Mouse (Mus musculus) heart, embryonic 14.5 days (tissue): ENCODE results near the gene Zyx. TPM values are rescaled to one million over a fixed set of nuclear protein-coding genes. Genes with fewer than 3 reads are reported as not detected.

ENCODE experiments used
- ATAC-seq: fragments of 200-750 bp; cut with Nextera tagmentation; 2 replicates; pipeline ENCODE4 v1.8.0; 2017; ENCODE audit warnings: low read depth, moderate TSS enrichment; ENCODE audit not compliant: insufficient number of reproducible peaks, insufficient read depth, low FRiP score
- H3K27ac ChIP-seq, 2 experiments: fragments of 200-500 bp in 1 of 2; fragments of 300-500 bp in 1 of 2; sonication (generic) in 1 of 2; replicated peaks in 1 of 2; 2 replicates each; pipeline ENCODE4 v1.5.1; 2012 to 2014; ENCODE audit warnings: low read depth in 2 of 2, low read length in 2 of 2, control low read depth in 1 of 2, mild to moderate bottlenecking in 1 of 2, mixed read lengths in 1 of 2; ENCODE audit not compliant: control insufficient read depth in 1 of 2, insufficient read depth in 1 of 2
- H3K27me3 ChIP-seq: fragments of 300-500 bp; sonication (generic); 2 replicates; pipeline ENCODE4 v1.6.1; 2014; ENCODE audit warnings: mild to moderate bottlenecking, low read length, control low read depth; ENCODE audit not compliant: control insufficient read depth, insufficient read depth
- H3K36me3 ChIP-seq: fragments of 300-500 bp; sonication (generic); 2 replicates; pipeline ENCODE4 v1.6.1; 2014; ENCODE audit warnings: mild to moderate bottlenecking, control low read depth, low read length, mixed read lengths; ENCODE audit not compliant: control insufficient read depth, insufficient read depth
- H3K4me1 ChIP-seq, 2 experiments: fragments of 200-500 bp in 1 of 2; fragments of 300-500 bp in 1 of 2; sonication (generic) in 1 of 2; 2 replicates each; pipeline ENCODE4 v1.6.1; 2012 to 2014; ENCODE audit warnings: low read length in 2 of 2, control low read depth in 1 of 2, mixed read lengths in 1 of 2; ENCODE audit not compliant: control insufficient read depth in 2 of 2, insufficient read depth in 2 of 2
- H3K4me2 ChIP-seq: fragments of 300-500 bp; sonication (generic); 2 replicates; pipeline ENCODE4 v1.6.1; 2014; ENCODE audit warnings: mild to moderate bottlenecking, low read length
- H3K4me3 ChIP-seq, 2 experiments: fragments of 200-500 bp in 1 of 2; fragments of 300-500 bp in 1 of 2; sonication (generic) in 1 of 2; 2 replicates each; pipeline ENCODE4 v1.5.1; 2012 to 2014; ENCODE audit warnings: low read length in 2 of 2, mild to moderate bottlenecking in 2 of 2, control low read depth in 1 of 2, low read depth in 1 of 2, moderate library complexity in 1 of 2; ENCODE audit not compliant: control insufficient read depth in 1 of 2, insufficient read depth in 1 of 2
- H3K9ac ChIP-seq: fragments of 300-500 bp; sonication (generic); 2 replicates; pipeline ENCODE4 v1.6.1; 2014; ENCODE audit warnings: mild to moderate bottlenecking, low read length
- H3K9me3 ChIP-seq: fragments of 300-500 bp; sonication (generic); 2 replicates; pipeline ENCODE4 v1.6.1; 2016; ENCODE audit warnings: low read length, control low read depth; ENCODE audit not compliant: control insufficient read depth
- WGBS: fragments of 180-500 bp; shearing (Covaris S2); extraction: QIAGEN DNeasy Blood & Tissue Kit; methylation state at CpG from one replicate; pipeline ENCODE4 v1.1.7; 2014; 5-methylcytosine and 5-hydroxymethylcytosine counted together
- polyA plus RNA-seq: library from polyadenylated mRNA; unstranded; fragments of >200 nt; fragmentation: Nextera tagmentation; extraction: Ambion mirVana; gene quantifications from 2 replicates; pipeline ENCODE4 v1.2.1, GENCODE M21; 2014

The Zyx gene
- polyA plus RNA-seq, 1 experiment from 2014 or later: 173 TPM

- Histone ChIP-seq H3K4me3 (no peak overlapping the region), H3K9ac (0 out of 2 replicates have a peak overlapping the region, but pooled peaks have one; percentile 21), H3K9me3 (no peaks in the 10 kb centered on the region), H3K27ac (peak overlapping the region in 1 of 2 experiments; percentile 52; a peak in 1 of 4 replicates), H3K27me3 (no peaks in the 10 kb centered on the region), H3K36me3 (peaks cover 84% of the 10 kb centered on the region), H3K4me1 (peaks cover 52 to 80% of the 10 kb centered on the region in 2 experiments), H3K4me2 (no peak overlapping the region)
- WGBS: 38% methylated on average over 6 of the region's 6 CpGs
- no peak for ATAC-seq
Measured at GRCm38 (mm10) chr6:42357901-42358300, 8.5 kb downstream of the Zyx start.

GRCm38 (mm10) chr6:42358901-42359300 is 9.5 kb downstream of the Zyx start:
- H3K4me2 ChIP-seq: no peak overlapping the region
- H3K27ac ChIP-seq: peak overlapping the region; percentile 83 to 88
- no peak overlapping the region for H3K4me3 ChIP-seq
- peaks cover 75% of the 10 kb centered on the region for H3K36me3 ChIP-seq
- ATAC-seq: no peak
- peaks cover 48 to 72% of the 10 kb centered on the region in 2 experiments for H3K4me1 ChIP-seq
- H3K9me3 ChIP-seq: no peaks in the 10 kb centered on the region
- peak overlapping the region; percentile 28; the same call in 1 of the 2 replicates for H3K9ac ChIP-seq
- 76% methylated on average over 12 of the region's 12 CpGs for WGBS
- H3K27me3 ChIP-seq: no peaks in the 10 kb centered on the region

- Histone ChIP-seq H3K9ac (0 out of 2 replicates have a peak overlapping the region, but pooled peaks have one; percentile 28), H3K27me3 (no peaks in the 10 kb centered on the region), H3K36me3 (peaks cover 73% of the 10 kb centered on the region), H3K9me3 (no peaks in the 10 kb centered on the region), H3K4me3 (no peak overlapping the region), H3K4me1 (peaks cover 41 to 65% of the 10 kb centered on the region in 2 experiments), H3K27ac (peak overlapping the region; percentile 86 to 88), H3K4me2 (no peak overlapping the region)
- 33% methylated on average over 9 of the region's 9 CpGs for WGBS
- peak; percentile 40 for ATAC-seq
Measured at GRCm38 (mm10) chr6:42359364-42360147, 10.1 kb downstream of the Zyx start.

GRCm38 (mm10) chr6:42360231-42360840 is 10.9 kb downstream of the Zyx start:
- no peak overlapping the region for H3K4me2 ChIP-seq
- H3K4me1 ChIP-seq: peaks cover 34 to 58% of the 10 kb centered on the region in 2 experiments
- no peaks in the 10 kb centered on the region for H3K9me3 ChIP-seq
- ATAC-seq: no peak
- 0 out of 2 replicates have a peak overlapping the region, but pooled peaks have one; percentile 25 for H3K9ac ChIP-seq
- peak overlapping the region; percentile 28 to 88 for H3K27ac ChIP-seq
- WGBS: 86% methylated on average over 6 of the region's 6 CpGs
- H3K27me3 ChIP-seq: no peaks in the 10 kb centered on the region
- no peak overlapping the region for H3K4me3 ChIP-seq
- peaks cover 65% of the 10 kb centered on the region for H3K36me3 ChIP-seq

- H3K4me3 ChIP-seq: no peak overlapping the region
- no peaks in the 10 kb centered on the region for H3K27me3 ChIP-seq
- H3K9ac ChIP-seq: no peak overlapping the region
- H3K9me3 ChIP-seq: no peaks in the 10 kb centered on the region
- peaks cover 31 to 50% of the 10 kb centered on the region in 2 experiments for H3K4me1 ChIP-seq
- peak overlapping the region; percentile 10 to 57; a peak in 2 of 4 replicates for H3K27ac ChIP-seq
- ATAC-seq: no peak
- H3K36me3 ChIP-seq: peaks cover 56% of the 10 kb centered on the region
- no peak overlapping the region for H3K4me2 ChIP-seq
- WGBS: 83% methylated on average over 13 of the region's 13 CpGs
Measured at GRCm38 (mm10) chr6:42361041-42361895, 11.8 kb downstream of the Zyx start.

- H3K9ac ChIP-seq: peak overlapping the region; percentile 30; the same call in 1 of the 2 replicates
- H3K4me3 ChIP-seq: no peak overlapping the region
- H3K9me3 ChIP-seq: no peaks in the 10 kb centered on the region
- H3K4me2 ChIP-seq: no peak overlapping the region
- WGBS: 38% methylated on average over 1 of the region's 1 CpGs
- no peak for ATAC-seq
- H3K27me3 ChIP-seq: no peaks in the 10 kb centered on the region
- H3K27ac ChIP-seq: peak overlapping the region; percentile 10 to 57; a peak in 3 of 4 replicates
- peaks cover 48% of the 10 kb centered on the region for H3K36me3 ChIP-seq
- H3K4me1 ChIP-seq: peaks cover 29 to 43% of the 10 kb centered on the region in 2 experiments
Measured at GRCm38 (mm10) chr6:42362074-42362473, 12.6 kb downstream of the Zyx start.

GRCm38 (mm10) chr6:42362497-42362896 is 13.1 kb downstream of the Zyx start:
- Histone ChIP-seq H3K4me2 (no peak overlapping the region), H3K36me3 (peaks cover 44% of the 10 kb centered on the region), H3K4me1 (peaks cover 29 to 39% of the 10 kb centered on the region in 2 experiments), H3K27me3 (no peaks in the 10 kb centered on the region), H3K4me3 (no peak overlapping the region), H3K9ac (peak overlapping the region; percentile 30; the same call in 1 of the 2 replicates), H3K9me3 (no peaks in the 10 kb centered on the region), H3K27ac (peak overlapping the region; percentile 10 to 57; a peak in 3 of 4 replicates)
- WGBS: 60% methylated on average over 1 of the region's 1 CpGs
- ATAC-seq: no peak
